In genomic region chr14:47189635-47189955, GRCm38 (mm10) we compare ENCODE assay signal across 8 mouse cellular contexts. TPM values are rescaled to one million over a fixed set of nuclear protein-coding genes. Genes with fewer than 3 reads are reported as not detected.
DNase-seq lines count a peak whose midpoint lies in the region; ATAC-seq and TF ChIP-seq lines count a peak whose summit lies in the region.

No protein-coding gene starts in this region.

- peaks cover 3% of the 10 kb centered on the region for H3K4me1 ChIP-seq in heart, adult 2 months (ENCODE audit: control insufficient read depth, insufficient read depth, low read length)
- H3K4me1 ChIP-seq in E14TG2a.4 (replicated peaks; ENCODE audit: low read depth, low read length), result peaks cover 18% of the 10 kb centered on the region
- H3K4me1 ChIP-seq in forebrain, postnatal 0 days (ENCODE audit: insufficient read depth), result peaks cover 5% of the 10 kb centered on the region

- 12% methylated on average over 8 of the region's 8 CpGs for WGBS in heart, adult 2 months
- 18% methylated on average over 8 of the region's 8 CpGs for WGBS in forebrain, postnatal 0 days

- intact Hi-C loops in heart, adult 2 months (cut with DNase I), result loop anchor here (2.0 to 5.0 kb wide), 2 partner anchors 102 to 307 kb away; partner anchors contain the start of gene Samd4
- intact Hi-C loops in heart, postnatal 36 days (cut with DNase I), result loop anchor here (5.0 to 10.0 kb wide), 2 partner anchors 185 to 307 kb away; partner anchors contain the start of gene Samd4

- TF ChIP-seq POLR2A in heart, adult 2 months (IDR thresholded peaks at IDR 0.05; ENCODE audit: insufficient read depth, low read depth, low read length), result no peak

- 0 out of 2 replicates have a peak, but pooled peaks cover under 1% of the 10 kb centered on the region for H3K36me3 ChIP-seq in heart, adult 2 months (ENCODE audit: control insufficient read depth, insufficient read depth, low read length)
- no peaks in the 10 kb centered on the region for H3K36me3 ChIP-seq in E14TG2a.4 (ENCODE audit: insufficient read depth, low read length)
- no peaks in the 10 kb centered on the region for H3K36me3 ChIP-seq in forebrain, postnatal 0 days (ENCODE audit: insufficient read depth)

- TF ChIP-seq EP300 in heart, adult 2 months (IDR thresholded peaks at IDR 0.05; ENCODE audit: insufficient read depth, low read depth, low read length), result no peak

- H3K27me3 ChIP-seq in heart, adult 2 months (ENCODE audit: control insufficient read depth, insufficient read depth, low read length), result no peaks in the 10 kb centered on the region
- peaks cover 32% of the 10 kb centered on the region for H3K27me3 ChIP-seq in E14TG2a.4 (ENCODE audit: insufficient read depth, low read length)
- peaks cover 18% of the 10 kb centered on the region for H3K27me3 ChIP-seq in forebrain, postnatal 0 days (ENCODE audit: insufficient read depth, low read length)

- H3K9me3 ChIP-seq in E14TG2a.4 (ENCODE audit: low read length), result peaks cover 5% of the 10 kb centered on the region; the same call in 1 of the 2 replicates
- H3K9me3 ChIP-seq in forebrain, postnatal 0 days (ENCODE audit: low read length), result no peaks in the 10 kb centered on the region

- no peak for ATAC-seq in forebrain, postnatal 0 days
- ATAC-seq in megakaryocyte, adult 5-6 weeks (ENCODE audit: poor library complexity, severe bottlenecking), result peak; percentile 22
- no peak for ATAC-seq in frontal cortex, adult (ENCODE audit: low TSS enrichment)

- no peak for TF ChIP-seq CTCF in heart, adult 2 months (IDR thresholded peaks at IDR 0.05)
- TF ChIP-seq CTCF in E14TG2a.4 (conservative IDR thresholded peaks at IDR 0.05; ENCODE audit: low read length), result no peak
- no peak for TF ChIP-seq CTCF in forebrain, postnatal 0 days (IDR thresholded peaks at IDR 0.05; ENCODE audit: low read depth)

- H3K4me3 ChIP-seq in heart, adult 2 months, result peak overlapping the region; percentile 70
- peak overlapping the region; percentile 92 for H3K4me3 ChIP-seq in E14TG2a.4 (replicated peaks; ENCODE audit: low read length)
- H3K4me3 ChIP-seq in forebrain, postnatal 0 days (ENCODE audit: low read depth, low read length), result peak overlapping the region; percentile 63

- H3K9ac ChIP-seq in heart, adult 2 months (ENCODE audit: low read depth, low read length), result peak overlapping the region; percentile 12; the same call in 1 of the 2 replicates
- peak overlapping the region; percentile 50; the same call in 1 of the 2 replicates for H3K9ac ChIP-seq in forebrain, postnatal 0 days

- no peaks in the 10 kb centered on the region; the same call in 1 of the 2 replicates for H3K79me2 ChIP-seq in heart, adult 2 months (replicated peaks; ENCODE audit: control insufficient read depth, insufficient read depth, low read length)

- no peak for DNase-seq in heart, adult 2 months
- no peak for DNase-seq in heart, postnatal 36 days
- DNase-seq in forebrain, postnatal 0 days, result no peak
- DNase-seq in thymus, adult 18-20 months, result no peak
- DNase-seq in gastrocnemius, adult 18-20 months (ENCODE audit: low spot score), result no peak

- peak overlapping the region; percentile 99 for H3K4me2 ChIP-seq in forebrain, postnatal 0 days (ENCODE audit: low read depth)

- H3K27ac ChIP-seq in heart, adult 2 months, result peak overlapping the region; percentile 96
- H3K27ac ChIP-seq in forebrain, postnatal 0 days (ENCODE audit: low read depth, low read length), result no peak overlapping the region

RNA-seq across cellular contexts. Expression of gene Gch1, which starts 0.4 kb away (rescaled TPM):
- total RNA-seq in heart, adult 2 months (2021), result 1 to 10 TPM; 6.3 to 7.0 TPM
- 4.7 and 8.9 TPM in 2 replicates for polyA plus RNA-seq in heart, adult 2 months (2012; rRNA removed)
- total RNA-seq in heart, postnatal 36 days (2021), result 1 to 10 TPM; 5.4 to 5.9 TPM
- total RNA-seq in forebrain, postnatal 0 days (2014; rRNA removed), result 3.7 and 3.8 TPM in 2 replicates
- polyA plus RNA-seq in forebrain, postnatal 0 days (2015; fragmentation: Nextera tagmentation; extraction: Ambion mirVana), result 1.5 and 1.7 TPM in 2 replicates
- total RNA-seq in megakaryocyte, adult 5-6 weeks (2015), result 16.7 and 18.5 TPM in 2 replicates
- total RNA-seq in megakaryocyte, adult 5-6 weeks (2017), result 9.4 and 10.2 TPM in 2 replicates
- total RNA-seq in gastrocnemius, adult 18-20 months (2021), result 1 to 10 TPM; 1.9 to 3.6 TPM
